Mouse (Mus musculus): ENCODE measurements around the gene Runx1.

Runx1 gene

DNA sequence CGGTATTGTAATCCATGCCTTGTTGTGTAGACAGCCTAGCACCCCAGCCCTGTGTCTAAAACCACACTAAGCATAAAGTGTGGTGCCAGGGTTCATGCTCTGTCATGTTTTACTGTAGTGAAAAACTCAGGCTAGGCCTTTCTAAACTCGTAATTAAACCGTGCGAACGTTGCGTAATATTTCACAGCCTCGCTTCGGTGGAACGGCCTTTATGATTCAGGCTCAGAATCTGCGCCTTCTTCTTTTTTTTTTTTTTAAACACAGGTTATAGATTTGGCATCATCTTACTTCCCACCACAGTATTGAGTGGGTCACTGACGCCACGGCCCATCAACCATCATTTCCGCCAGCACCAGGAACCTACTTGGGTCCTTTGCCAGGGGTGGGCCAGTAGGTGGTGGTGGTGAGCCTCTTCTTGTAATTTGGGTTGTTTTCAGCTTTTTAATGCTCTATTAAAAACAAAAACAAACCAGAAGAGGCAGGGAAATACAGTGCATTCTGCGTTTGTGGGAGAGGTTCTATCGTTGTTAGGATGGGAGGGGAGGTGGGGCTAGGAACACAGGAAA lies 210.6 kb downstream of the Runx1 start:
- no peak for DNase-seq (ENCODE audit: low spot score in 2 of 2)

DNA sequence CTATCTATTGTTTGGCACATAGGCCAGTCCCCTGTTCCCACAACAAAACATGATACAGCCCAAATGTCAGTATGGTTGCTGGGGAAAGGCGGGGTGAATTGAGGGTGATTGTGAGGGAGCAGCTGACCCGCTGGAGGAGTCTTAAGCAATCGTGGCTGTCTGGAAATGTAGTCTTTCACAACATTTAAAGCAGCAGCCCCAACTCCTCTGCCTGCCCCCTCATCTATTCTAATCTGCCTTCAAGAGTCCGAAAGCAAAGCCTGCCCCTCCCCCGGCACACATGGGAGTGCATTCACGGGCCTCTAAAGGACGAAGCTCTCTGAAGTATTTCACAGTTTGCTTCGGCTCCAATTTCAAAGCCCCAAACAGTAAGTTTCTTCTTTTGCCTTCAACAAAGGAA lies 213.4 kb downstream of the Runx1 start:
- DNase-seq (ENCODE audit: low spot score in 2 of 2): no peak

DNA sequence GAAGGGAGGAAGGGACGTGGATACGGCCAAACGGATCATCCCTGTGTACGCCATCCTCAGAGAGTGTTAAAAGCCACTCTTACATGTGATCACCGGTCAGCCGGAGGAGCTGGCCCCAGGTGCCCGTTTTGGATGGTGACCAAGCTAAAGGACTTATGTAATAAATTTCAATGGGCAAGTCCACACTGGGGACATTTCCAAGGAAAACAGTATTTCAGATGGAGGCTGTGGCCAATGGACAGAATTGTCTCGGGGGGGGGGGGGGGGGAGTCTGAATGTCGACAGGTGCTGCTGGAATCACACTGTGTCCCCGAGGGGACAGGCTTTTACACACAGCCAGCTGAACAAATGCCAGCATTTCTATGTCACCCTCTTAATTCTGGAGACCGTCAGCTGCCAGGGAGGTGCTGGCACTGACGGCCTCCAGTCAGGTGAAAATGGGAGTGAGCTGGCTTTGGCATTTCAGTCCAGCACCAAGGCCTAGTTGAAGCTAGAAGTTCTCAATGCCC lies 214.3 kb downstream of the Runx1 start:
- no peak for DNase-seq (ENCODE audit: low spot score in 2 of 2)

DNA sequence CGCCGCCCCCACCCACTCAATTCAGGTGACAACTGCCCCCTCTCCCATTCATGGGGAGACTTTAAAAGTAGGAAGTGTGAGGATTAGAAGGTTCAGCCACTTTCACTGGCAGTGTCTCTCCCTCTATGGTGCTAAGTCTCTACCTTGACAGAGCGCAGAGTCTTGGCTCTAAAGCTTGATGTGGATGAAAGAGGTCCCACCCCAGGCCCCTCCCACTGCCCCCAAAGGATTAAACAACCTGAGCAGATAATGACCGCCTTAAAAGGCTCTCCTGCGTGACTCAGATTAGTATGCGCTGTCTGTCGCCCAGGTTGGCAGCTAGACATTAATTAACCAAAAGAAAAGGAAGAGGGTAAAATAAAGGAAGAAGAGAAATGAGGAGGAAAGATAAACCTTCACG lies 215.5 kb downstream of the Runx1 start:
- no peak for DNase-seq (ENCODE audit: low spot score in 2 of 2)

DNA sequence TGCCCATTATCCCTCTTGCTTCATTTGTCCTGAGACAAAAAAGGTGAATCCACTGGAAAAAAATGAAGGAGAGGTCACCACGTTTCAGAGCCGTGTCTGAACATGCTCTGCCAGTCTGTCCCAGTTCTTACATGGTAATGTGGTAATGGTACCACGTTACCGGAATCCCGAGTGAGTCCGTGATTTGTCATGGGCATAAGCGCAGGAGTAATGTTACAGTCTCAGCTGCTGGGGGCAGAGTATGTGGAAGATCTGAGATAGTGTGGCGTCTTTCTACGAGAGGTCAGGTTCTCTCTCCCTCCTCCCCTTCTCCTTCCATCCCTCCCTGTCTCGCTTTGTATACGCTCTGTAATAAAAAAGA lies 216.3 kb downstream of the Runx1 start:
- DNase-seq (ENCODE audit: low spot score in 2 of 2): no peak

DNA sequence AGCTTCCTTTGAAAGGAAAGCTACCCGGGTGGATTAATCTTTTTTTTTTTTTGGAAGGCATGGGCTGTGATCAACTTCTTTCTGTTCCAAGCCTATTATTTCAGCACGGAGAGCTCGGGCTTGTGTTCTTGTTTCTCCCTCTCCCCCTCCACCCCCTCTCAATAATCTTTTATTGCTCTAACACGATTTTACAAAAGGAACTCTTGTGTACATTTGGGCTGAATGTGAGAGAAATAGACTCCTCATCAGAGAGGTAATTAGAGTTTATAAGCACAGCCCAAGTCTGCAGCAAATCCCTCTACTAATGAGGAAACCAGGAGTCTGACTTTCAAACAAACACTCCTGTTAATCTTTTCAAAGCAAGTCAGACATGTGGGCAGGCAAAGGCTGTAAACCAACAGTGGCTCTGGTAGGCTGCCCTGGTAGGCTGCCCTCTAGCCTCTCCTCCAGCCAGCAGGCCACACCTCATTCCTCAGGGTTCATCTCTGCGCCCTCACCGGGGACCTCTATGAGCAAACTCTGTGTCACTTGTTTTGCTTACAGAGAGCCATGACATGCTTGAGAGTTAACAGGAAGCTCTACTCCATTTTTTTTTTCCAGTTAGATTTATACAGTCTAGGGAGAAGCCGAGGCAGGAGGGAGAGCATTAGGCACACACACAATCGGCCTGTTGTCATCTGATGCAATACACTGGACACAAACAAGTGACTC lies 216.8 kb downstream of the Runx1 start:
- DNase-seq (ENCODE audit: low spot score in 2 of 2): no peak

DNA sequence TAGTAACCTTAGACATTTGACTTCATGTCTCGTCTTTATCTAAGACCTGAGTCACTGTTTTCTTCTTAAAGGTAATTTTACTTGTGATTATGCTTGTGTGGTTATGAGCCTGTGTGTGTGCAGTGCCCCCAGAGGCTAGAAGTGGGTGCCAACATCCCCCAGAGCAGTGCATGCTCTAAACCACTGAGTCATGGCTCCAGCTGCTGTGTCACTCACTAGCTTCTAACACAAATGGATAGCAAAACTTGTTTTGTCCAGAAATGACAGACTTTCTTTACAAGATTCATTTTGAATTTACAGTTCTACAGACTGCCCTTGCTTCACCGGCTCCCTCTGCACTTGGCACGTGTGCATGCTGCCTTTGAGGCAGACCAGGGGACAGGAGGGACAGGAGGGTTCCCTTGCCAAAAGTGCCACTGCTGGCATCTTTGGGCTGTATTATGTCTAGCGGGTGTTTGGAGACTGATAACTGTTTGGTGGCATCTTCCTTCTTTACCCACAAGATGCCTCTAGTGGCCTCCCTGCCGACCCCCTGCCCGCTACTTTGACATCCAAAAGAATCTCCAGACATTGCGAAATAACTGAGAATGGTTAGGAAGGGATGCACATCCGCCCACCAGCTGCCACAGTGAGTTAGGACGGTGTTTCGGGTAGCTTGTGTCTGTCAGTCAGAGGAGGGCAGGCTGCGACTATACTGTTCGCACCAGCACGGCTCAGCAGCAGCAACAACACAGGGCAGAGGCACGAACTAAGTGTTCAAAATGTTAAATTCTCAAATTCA lies 217.6 kb downstream of the Runx1 start:
- DNase-seq (ENCODE audit: low spot score in 2 of 2): no peak

DNA sequence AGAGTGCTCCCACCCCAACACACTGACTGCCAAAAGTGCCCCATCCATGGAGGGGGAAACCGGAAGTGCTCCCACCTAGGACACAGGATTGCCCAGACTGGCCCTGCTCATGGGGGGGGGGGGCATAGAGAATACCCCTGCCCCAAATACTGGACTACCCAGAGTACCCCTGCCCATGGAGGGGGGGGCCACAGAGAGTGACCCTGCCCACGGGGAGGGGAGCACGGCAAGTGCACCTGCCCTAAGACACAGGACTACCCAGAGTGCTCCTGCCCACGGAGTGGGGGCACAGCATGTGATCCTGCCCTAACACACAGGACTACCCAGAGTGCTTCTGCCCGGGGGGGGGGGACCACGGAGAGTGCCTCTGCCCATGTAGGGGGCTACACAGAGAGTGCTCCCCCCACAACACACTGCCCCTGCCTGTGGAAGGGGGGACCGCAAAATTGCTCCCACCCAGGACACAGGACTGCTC lies 219.4 kb downstream of the Runx1 start:
- no peak for DNase-seq (ENCODE audit: low spot score in 2 of 2)

DNA sequence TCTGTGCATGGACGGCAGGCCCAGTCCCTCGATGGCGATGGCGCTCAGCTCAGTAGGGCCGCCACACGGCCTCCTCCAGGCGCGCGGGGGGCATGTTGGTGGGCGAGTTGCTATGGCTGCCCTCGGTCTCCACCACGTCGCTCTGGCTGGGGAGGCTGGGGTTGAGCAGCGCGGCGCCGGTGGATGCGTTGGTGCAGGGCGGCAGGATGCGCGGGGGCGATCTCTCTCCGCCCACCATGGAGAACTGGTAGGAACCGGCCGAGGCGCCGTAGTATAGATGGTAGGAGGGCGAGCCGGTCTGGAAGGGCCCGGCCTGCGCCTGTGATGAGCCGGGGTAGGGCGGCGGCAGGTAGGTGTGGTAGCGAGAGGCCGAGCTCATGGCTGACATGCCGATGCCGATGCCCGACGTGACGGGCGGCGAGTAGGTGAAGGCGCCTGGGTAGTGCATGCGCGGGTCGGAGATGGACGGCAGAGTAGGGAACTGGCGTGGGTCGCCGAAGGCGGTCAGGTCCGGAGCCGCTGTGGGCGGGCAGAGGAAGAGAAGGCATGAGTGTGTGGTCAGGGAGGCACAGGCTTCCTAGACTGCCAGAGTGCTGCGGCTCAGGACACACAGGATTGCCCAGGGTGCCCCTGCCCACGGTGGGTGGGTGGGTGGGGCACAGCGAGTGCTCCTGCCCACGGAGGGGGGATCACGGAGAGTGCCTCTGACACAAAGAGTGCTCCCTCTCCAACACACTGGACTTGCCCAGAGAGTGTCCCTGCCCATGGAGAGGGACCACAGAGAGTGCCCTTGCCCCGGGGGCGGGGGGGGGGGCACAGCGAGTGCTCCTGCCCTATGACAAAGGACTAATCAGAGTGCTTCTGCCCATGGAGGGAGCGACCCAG lies 220.1 kb downstream of the Runx1 start:
- DNase-seq (ENCODE audit: low spot score in 2 of 2): no peak

DNA sequence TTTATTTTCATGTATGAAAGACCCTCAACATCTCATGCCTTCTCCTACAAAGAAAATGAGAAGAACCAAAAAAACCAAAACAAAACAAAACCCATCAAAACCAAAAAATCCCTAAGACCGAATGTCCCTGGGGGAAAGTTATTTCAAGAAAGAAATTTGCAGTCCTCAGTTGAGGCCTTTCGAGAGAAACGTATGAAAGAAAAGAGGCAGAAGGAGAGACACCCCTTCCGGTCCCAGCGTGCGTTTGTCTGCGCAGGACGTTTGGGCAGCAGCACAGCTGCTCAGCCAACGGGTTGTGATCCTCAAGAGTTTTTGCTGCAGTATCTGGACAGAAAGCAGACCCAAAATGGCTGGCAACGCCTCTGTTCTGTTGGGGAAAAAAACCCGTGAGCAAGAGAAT lies 223.4 kb downstream of the Runx1 start:
- no peak for DNase-seq (ENCODE audit: low spot score in 2 of 2)

DNA sequence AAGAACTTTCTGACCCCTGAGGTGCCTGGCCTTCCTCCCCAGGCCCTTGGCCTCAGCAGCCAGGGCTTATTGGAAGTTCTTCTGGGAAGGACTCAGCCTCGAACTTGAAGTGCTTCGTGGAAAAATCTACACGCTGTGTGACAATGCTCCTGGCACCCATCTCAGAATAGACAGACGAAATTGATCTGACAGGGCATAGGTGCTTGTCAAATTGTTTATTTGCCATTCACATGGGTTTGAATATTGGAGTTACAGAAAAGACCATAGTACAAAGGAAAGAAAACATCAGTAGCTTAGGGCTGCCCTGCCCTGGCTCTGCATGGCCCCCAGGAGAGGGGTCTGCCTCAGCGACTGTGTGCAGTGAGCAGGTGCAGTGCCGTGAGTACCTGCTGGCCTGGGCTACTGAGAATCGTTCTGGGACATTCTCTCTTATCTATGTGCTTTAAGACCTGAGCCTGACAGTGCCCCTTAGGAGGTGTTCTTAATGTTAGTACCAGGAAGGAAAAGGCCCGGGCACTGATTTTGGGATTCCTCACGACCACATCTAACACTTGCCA lies 224.6 kb downstream of the Runx1 start:
- DNase-seq (ENCODE audit: low spot score in 2 of 2): no peak

DNA sequence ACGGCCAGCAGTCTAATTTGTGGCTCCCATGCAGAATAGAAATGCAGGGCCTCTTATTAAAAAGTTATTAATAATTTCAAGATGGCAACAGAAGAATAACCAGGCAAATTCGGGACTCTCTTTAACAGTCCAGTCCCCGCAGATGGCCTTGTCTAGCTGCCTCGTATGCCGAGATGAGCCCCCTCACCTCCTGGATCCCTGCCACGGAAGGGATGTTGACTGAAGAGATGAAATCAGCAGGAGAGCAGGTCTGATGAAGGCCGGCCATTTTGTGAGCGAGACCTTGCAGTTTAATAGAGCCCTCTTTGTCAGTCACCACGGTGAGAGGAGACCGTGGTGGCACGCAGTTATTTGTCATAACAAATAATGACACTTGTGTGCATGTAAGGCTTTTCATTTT lies 226.5 kb downstream of the Runx1 start:
- no peak for DNase-seq (ENCODE audit: low spot score in 2 of 2)

DNA sequence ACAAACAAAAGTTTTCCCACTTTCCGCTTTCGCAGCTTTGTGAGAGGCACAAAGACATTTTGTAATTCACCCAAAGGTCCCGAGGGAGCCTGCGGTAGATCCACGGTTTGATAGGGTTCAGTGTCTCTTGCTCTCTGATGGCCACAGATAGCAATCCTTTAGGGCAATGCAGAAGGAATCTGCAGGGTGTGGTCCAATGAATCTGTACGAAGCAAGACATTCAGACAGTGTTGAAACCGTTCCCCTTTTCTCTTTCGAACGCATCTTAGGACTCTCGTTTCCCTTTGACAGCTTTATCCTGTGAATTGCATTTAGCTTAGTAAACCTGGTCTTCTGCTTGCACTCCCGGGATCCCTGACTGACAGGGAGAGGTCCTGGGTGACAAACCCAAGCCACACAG lies 228.3 kb downstream of the Runx1 start:
- no peak for DNase-seq (ENCODE audit: low spot score in 2 of 2)

DNA sequence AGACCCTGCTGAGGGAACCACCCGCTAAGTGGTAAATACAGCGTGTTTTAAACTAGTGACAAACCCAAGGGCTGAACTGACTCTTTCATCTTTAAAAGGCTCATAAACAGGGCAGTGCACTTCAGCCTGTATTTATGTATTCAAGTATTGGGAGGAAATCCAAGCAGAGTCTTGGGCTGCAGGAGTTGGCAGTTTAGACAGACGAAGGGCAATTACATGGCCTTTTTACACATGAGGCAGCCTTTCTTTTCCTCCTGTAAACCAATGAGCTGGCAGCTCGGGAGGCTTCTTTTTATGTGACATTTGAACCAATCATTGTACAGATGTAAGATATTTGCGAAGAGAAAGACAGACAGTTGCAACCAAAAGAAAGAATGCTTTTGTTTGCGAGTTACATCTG lies 233.7 kb downstream of the Runx1 start:
- DNase-seq (ENCODE audit: low spot score in 2 of 2): no peak

DNA sequence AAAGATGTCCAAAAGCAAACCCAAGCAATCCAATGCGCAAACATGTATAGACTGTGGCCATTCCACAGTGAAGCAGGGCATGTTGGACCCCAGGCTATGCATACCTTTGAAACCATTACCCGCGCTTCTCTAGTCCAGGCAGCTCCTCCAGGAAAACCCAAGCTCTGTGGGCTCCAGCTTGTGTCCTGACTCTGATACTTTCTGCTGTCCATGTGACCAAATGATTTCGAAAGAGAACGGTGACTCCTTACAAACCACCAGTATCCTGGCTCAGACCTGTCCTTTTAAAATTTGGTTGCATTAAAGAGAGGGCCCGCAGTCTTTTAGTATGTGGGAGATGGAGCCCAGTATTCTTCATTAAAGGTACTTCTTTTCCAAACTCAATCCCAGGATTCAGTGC lies 234.2 kb downstream of the Runx1 start:
- DNase-seq (ENCODE audit: low spot score in 2 of 2): no peak

DNA sequence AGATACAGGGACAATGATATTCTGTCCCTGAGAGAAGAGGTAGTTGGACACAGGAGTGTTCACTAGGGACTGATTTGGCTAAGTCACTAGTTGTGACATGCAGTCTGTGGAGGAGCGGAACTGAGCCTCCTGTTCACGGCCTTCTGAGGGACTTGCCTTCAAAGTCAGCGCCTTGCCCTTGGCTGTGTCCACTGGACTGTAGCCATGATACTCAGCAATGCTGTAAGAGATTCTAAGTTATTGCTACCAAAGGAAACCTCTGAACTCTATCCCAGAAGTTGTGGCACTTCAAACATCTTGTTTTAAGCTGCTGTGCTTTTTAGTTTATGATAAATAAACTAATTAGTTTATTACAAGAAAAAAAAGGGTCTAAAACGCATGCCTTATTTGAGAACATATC lies 238.1 kb downstream of the Runx1 start:
- no peak for DNase-seq (ENCODE audit: low spot score in 2 of 2)

DNA sequence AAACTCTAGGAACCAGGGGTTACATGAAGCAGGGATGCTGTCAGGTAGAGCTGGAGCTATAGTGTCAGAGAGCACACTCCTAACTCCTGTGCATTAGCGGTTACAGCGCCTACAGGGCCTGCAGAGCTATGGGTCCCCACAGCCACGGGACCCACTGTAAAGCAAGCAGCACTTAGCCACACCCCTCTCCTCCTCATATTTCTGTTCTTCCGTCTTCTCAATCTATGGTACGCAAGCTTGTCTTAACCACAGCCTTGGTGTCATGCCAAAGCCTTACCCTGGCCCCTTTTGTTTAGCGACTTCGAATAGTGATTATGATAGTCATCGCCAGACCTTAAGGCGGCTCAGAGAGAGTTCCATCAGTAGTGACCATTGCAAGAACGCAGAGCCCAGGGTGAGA lies 244.2 kb downstream of the Runx1 start:
- DNase-seq (ENCODE audit: low spot score in 2 of 2): no peak

DNA sequence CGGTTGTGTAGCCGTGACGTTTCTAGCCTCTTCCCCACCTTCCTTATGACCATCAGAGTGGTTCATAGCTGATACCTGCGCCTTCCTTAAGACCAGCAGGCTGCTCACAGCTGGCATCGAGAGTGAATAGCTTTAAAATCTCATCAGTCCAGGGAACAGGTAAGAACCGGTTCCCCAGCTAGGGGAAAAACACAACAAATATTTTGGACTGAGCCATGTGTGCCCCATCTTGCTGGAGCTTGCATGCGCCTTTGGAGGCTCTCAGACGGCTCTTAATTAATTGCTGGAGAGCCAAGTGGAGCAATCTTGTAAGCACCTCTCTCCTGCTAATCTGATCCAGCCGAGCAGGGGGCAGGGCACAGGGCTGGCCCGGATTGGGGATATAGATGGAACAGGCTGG lies 245.0 kb downstream of the Runx1 start:
- DNase-seq (ENCODE audit: low spot score in 2 of 2): no peak

DNA sequence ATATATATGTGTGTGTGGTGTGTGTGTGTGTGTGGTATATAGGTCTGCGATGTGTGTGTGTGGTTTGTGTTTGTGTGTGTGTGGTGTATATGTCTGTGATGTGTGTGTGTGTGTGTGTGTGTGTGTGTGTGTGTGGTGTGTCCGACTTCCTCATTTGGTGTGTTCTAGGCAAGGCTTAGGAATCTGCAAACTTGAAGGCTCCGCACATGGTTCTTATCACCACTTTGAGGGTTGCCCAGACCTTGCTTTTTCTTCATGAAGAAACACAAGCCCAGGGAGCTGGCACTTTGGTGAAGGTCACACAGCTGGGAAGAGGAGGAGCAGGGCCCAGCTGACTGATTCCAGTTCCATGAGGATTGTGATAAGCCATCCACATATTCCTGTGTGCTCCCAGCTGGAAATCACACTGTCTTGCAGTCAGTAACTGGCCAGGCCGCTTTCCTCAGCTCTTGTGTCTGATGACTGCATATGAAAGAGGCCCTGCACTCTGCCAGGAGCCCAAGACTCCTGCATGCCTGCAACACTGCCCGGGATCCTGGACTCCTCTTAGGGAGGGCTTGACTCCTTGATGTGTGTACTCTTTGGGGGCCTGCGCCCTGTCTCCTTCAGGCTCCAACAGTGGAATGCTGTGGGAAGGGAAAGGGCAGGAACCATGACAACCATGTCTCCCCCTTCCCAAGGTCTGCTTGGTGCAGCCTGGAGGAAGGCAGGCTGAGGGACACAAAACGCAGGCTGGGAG lies 246.9 kb downstream of the Runx1 start:
- DNase-seq (ENCODE audit: low spot score in 2 of 2): no peak

DNA sequence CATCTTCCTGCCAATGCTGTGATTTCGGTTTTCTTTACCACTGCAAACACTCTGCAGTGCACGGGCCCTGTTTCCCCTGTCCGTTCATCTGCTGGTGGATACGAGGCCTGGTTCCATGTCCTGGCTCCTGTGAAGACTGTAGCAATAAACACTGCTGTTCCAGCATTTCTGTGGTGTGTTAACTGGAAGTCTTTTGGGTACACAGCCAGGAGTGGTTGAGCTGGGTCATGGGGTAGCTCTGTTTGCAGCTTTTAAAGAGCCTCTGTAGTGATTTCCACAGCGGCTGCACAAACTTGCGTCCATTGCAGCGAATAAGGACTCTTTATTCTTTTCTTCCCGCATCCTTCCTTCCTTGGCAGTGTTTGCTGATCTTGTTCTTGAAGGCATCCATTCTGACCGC lies 248.6 kb downstream of the Runx1 start:
- DNase-seq (ENCODE audit: low spot score in 2 of 2): no peak

DNA sequence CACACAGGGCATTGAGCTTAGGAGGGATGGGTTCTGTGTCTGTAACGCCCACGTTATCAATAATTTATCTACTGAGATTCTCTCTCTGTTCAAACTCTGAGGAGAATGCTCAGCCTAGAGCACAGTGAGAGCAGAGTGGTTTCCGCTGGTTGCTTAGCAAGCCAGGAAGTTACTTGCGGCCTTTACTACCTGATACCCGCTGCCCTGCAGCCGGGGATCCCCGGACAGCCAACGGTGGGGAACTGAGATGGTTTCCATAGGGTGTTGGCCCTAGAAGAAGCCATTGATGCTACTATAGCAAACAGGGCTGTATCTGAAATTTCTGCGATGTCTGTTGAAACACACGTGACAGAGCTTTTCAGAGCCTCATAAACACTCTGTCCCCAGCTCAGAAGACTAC lies 250.2 kb downstream of the Runx1 start:
- DNase-seq (ENCODE audit: low spot score in 2 of 2): peak; percentile 15 to 30
